Mouse (Mus musculus): ENCODE data around the gene Aars2. TPM values are rescaled to one million over a fixed set of nuclear protein-coding genes. Genes with fewer than 3 reads are reported as not detected.

Gene Aars2
- polyA plus RNA-seq, 1 experiment, result 43.9 TPM

DNA sequence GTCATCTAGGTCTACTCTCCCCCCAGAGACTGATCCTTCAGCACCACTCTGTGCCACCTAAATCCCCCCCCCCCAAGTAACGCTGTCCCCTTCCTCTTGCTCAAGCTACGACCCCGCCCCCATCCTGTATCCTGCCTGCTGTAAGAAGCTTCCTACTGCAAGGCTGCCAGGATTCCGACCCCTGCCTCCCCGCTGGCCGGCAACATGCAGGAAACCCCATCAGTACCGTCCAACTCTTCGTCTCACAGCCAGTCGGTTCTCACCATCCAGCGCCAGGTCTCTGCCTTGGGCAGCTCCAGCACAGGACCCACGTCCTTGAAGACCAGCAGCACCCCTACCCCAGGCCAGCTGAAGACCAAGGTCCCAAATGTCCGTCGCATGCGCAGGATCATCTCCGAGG is 26.3 kb downstream of the Aars2 start:
- no peaks in the 10 kb centered on the region for H3K27me3 ChIP-seq (ENCODE audit: control insufficient read depth, insufficient read depth, low read length)

DNA sequence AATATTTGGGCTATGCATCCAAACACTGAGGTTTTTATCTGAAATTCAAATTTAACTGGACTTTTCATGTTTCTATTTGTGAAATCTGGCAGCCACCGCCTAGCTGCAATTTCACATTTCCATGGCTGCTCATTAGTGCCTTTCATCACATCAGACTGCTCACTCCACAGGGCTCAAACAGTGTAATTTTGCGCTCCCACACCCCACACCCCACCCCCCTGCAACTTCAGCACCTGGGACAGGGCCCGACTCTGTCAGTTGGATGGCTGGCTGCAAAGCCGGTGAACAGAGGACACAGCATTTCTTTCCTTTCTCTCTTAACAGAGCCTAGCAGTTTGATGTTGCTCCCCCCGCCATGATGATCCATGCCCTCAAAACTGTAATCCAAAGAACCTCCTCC is 29.6 kb downstream of the Aars2 start:
- TF ChIP-seq CTCF (IDR thresholded peaks at IDR 0.05; ENCODE audit: borderline replicate concordance, insufficient read depth, low read depth, low read length), result no peak
- TF ChIP-seq POLR2A (IDR thresholded peaks at IDR 0.05; ENCODE audit: borderline replicate concordance, insufficient read depth, low read length), result no peak
- Histone ChIP-seq H3K27ac (ENCODE audit: insufficient read depth, low read length) (no peak overlapping the region), H3K4me3 (replicated peaks; ENCODE audit: insufficient read depth, low read depth, low read length) (no peak overlapping the region), H3K27me3 (ENCODE audit: control insufficient read depth, insufficient read depth, low read length) (no peaks in the 10 kb centered on the region), H3K4me1 (ENCODE audit: control insufficient read depth, insufficient read depth, low read length) (peaks cover 12% of the 10 kb centered on the region; the same call in 1 of the 2 replicates)
- no peak for DNase-seq
- WGBS, result 48% methylated on average over 5 of the region's 5 CpGs

More for the DNA sequence above, 26.3 kb downstream of the Aars2 start:
- Histone ChIP-seq H3K4me3 (replicated peaks; ENCODE audit: insufficient read depth, low read depth, low read length) (no peak overlapping the region), H3K27ac (ENCODE audit: insufficient read depth, low read length) (no peak overlapping the region), H3K4me1 (ENCODE audit: control insufficient read depth, insufficient read depth, low read length) (peaks cover 23% of the 10 kb centered on the region)
- no peak for DNase-seq
- no peak for TF ChIP-seq POLR2A (IDR thresholded peaks at IDR 0.05; ENCODE audit: borderline replicate concordance, insufficient read depth, low read length)
- TF ChIP-seq CTCF (IDR thresholded peaks at IDR 0.05; ENCODE audit: borderline replicate concordance, insufficient read depth, low read depth, low read length), result no peak
- 51% methylated on average over 15 of the region's 15 CpGs for WGBS

DNA sequence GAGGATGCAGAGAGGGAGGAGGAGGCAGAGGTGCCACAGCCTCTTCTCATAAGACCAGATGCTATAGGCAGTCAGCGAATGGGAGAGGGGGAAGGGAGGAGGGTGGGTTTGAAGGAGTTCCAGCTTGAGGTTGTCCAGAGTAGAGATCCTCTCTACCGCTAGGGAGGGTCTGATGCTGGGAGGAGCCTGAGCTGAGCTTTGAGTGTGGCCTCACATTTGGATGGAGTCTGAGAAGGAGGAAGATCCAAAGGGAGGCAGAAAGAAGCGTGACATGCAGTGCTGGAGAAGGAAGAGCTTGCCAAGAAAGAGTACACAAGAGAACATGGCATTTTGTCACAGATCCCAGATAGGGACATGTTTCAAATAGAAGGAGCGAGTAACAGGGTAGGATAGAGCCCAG is 31.8 kb downstream of the Aars2 start:
- Histone ChIP-seq H3K4me3 (replicated peaks; ENCODE audit: insufficient read depth, low read depth, low read length) (no peak overlapping the region), H3K27me3 (ENCODE audit: control insufficient read depth, insufficient read depth, low read length) (no peaks in the 10 kb centered on the region), H3K27ac (ENCODE audit: insufficient read depth, low read length) (no peak overlapping the region), H3K4me1 (ENCODE audit: control insufficient read depth, insufficient read depth, low read length) (peaks cover 16% of the 10 kb centered on the region)
- TF ChIP-seq CTCF (IDR thresholded peaks at IDR 0.05; ENCODE audit: borderline replicate concordance, insufficient read depth, low read depth, low read length), result no peak
- TF ChIP-seq POLR2A (IDR thresholded peaks at IDR 0.05; ENCODE audit: borderline replicate concordance, insufficient read depth, low read length), result no peak
- DNase-seq, result no peak
- WGBS, result 54% methylated on average over 4 of the region's 4 CpGs

DNA sequence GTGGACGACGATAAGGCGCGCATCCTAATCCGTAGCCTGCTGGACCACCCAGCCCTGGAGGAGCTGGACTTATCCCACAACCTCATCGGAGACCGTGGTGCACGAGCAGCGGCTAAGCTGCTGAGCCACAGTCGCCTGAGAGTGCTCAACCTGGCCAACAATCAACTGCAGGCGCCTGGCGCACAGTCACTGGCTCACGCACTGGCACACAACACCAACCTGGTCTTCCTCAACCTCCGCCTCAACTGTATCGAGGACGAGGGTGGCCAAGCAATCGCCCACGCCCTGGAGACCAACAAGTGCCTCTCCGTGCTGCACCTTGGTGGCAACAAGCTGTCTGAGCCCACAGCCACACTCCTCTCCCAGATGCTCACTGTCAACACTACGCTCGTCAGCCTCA is 33.0 kb downstream of the Aars2 start:
- H3K27ac ChIP-seq (ENCODE audit: insufficient read depth, low read length), result no peak overlapping the region
- no peak for DNase-seq
- peaks cover 25% of the 10 kb centered on the region for H3K4me1 ChIP-seq (ENCODE audit: control insufficient read depth, insufficient read depth, low read length)
- 44% methylated on average over 21 of the region's 21 CpGs for WGBS
- TF ChIP-seq CTCF (IDR thresholded peaks at IDR 0.05; ENCODE audit: borderline replicate concordance, insufficient read depth, low read depth, low read length) (no peak), POLR2A (IDR thresholded peaks at IDR 0.05; ENCODE audit: borderline replicate concordance, insufficient read depth, low read length) (no peak)
- H3K27me3 ChIP-seq (ENCODE audit: control insufficient read depth, insufficient read depth, low read length), result no peaks in the 10 kb centered on the region
- no peak overlapping the region for H3K4me3 ChIP-seq (replicated peaks; ENCODE audit: insufficient read depth, low read depth, low read length)

DNA sequence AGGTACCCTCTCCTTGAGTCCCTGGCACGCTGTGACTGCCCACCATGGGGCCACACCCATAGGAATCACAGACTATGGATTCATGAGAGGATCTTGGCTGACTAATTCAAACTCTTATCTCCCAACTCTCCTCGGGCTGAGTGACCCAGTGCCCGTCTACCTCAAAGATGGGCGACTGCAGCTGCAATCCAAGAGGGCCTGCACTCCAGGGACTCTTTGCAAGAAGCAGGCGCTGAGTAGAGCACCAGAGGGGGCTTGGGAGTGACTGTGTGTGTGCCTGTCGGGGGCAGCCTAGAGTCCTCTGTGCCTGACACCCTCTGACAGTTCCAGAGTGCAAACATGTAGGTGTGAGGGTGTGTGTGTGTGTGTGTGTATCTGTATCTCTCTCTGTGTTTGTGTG is 35.5 kb downstream of the Aars2 start:
- 37% methylated on average over 6 of the region's 6 CpGs for WGBS
- no peak overlapping the region for H3K4me3 ChIP-seq (replicated peaks; ENCODE audit: insufficient read depth, low read depth, low read length)
- H3K27me3 ChIP-seq (ENCODE audit: control insufficient read depth, insufficient read depth, low read length), result no peaks in the 10 kb centered on the region
- H3K27ac ChIP-seq (ENCODE audit: insufficient read depth, low read length), result no peak overlapping the region
- peaks cover 43% of the 10 kb centered on the region for H3K4me1 ChIP-seq (ENCODE audit: control insufficient read depth, insufficient read depth, low read length)
- TF ChIP-seq CTCF (IDR thresholded peaks at IDR 0.05; ENCODE audit: borderline replicate concordance, insufficient read depth, low read depth, low read length) (no peak), POLR2A (IDR thresholded peaks at IDR 0.05; ENCODE audit: borderline replicate concordance, insufficient read depth, low read length) (no peak)
- DNase-seq, result no peak

DNA sequence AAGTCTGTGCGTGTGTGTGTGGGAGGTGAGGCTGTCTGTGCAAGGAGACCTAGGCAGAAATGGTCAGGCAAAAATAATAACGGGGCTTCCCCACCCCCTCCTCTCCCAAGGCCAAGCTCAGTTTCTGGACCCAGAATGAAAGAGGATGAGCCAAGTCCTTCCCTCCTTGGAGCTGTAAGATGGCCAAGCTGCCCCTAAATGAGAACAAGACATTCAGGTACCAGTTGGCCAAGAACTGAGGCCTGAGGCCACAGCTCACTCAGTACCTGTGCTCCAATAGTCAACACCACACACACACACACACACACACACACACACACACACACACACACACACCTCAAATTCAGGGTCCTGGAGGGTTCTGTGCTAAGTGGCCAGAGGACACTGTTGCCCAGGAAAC is 36.1 kb downstream of the Aars2 start:
- DNase-seq, result peak in 1 of 2 experiments; percentile 79
- 21% methylated on average over 2 of the region's 2 CpGs for WGBS
- no peaks in the 10 kb centered on the region for H3K27me3 ChIP-seq (ENCODE audit: control insufficient read depth, insufficient read depth, low read length)
- TF ChIP-seq POLR2A (IDR thresholded peaks at IDR 0.05; ENCODE audit: borderline replicate concordance, insufficient read depth, low read length) (no peak), CTCF (IDR thresholded peaks at IDR 0.05; ENCODE audit: borderline replicate concordance, insufficient read depth, low read depth, low read length) (no peak)
- H3K4me3 ChIP-seq (replicated peaks; ENCODE audit: insufficient read depth, low read depth, low read length), result no peak overlapping the region
- peak overlapping the region; percentile 17; the same call in 1 of the 2 replicates for H3K27ac ChIP-seq (ENCODE audit: insufficient read depth, low read length)
- H3K4me1 ChIP-seq (ENCODE audit: control insufficient read depth, insufficient read depth, low read length), result peaks cover 43% of the 10 kb centered on the region

DNA sequence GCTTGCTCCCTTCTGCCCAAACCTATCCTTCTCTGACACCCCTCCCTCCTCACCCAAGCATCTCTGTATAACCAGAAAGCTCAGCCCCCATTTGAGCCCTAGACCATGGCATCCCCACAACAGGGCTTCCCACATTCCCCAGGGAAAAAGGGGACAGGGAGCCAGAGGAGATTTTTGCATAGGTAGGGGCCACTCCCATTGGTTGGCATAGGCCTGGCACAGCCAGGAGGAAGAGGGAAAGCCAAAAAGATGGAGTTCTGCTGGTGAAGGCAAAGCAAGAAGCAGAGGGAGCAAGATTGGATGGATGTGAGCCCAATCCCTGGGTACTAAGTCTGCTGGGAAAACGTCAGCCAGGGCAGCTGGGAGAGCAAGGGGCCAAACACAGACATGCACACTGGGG is 36.5 kb downstream of the Aars2 start:
- Histone ChIP-seq H3K27ac (ENCODE audit: insufficient read depth, low read length) (peak overlapping the region; percentile 17; the same call in 1 of the 2 replicates), H3K4me3 (replicated peaks; ENCODE audit: insufficient read depth, low read depth, low read length) (no peak overlapping the region), H3K4me1 (ENCODE audit: control insufficient read depth, insufficient read depth, low read length) (peaks cover 43% of the 10 kb centered on the region), H3K27me3 (ENCODE audit: control insufficient read depth, insufficient read depth, low read length) (no peaks in the 10 kb centered on the region)
- 7% methylated on average over 1 of the region's 1 CpGs for WGBS
- TF ChIP-seq CTCF (IDR thresholded peaks at IDR 0.05; ENCODE audit: borderline replicate concordance, insufficient read depth, low read depth, low read length) (no peak), POLR2A (IDR thresholded peaks at IDR 0.05; ENCODE audit: borderline replicate concordance, insufficient read depth, low read length) (no peak)
- DNase-seq, result peak; percentile 46 to 62

DNA sequence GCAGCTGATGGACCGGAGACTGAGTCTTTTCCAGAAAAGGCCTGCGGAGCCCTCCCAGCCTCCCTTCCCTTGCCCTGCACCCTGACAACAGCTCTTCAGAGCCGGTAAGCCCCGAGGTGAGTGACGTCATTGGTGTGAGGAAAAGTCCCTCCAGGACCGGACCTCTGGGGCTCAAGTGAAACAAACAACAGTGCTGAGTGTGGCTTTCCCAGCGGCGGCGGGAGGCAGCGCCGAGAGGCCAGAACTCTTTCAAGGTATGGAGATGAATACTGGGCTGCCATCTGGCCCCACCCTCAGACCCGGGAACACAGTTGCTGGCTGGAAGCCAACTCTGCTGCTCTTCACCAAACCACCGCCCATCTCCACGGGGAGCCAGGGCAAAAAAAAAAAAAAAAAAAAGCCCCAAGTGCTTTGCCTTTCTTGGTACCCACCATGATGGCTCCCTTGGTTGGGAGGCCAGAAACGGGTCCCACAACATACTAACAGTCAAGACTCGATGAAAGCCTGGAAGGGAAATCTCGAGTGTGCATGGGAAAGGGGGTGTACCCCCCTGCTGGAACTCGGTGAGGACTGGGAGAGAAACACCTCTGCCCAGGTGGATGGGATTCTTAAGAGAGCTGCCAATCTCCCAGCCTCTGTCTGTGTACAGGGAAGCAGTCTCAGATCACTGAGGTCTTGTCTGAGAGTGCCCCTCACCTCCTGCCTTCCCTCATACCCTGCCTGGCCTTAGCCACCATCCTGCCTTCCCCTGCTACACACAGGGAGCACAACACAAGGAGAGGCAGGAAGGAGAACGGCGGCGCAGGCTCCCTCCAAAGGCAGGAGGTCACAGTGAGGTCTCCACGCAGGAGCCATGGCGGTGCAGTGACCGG is 37.6 kb downstream of the Aars2 start:
- WGBS, result 12% methylated on average over 24 of the region's 24 CpGs
- Histone ChIP-seq H3K4me1 (ENCODE audit: control insufficient read depth, insufficient read depth, low read length) (peaks cover 43% of the 10 kb centered on the region), H3K27ac (ENCODE audit: insufficient read depth, low read length) (peak overlapping the region; percentile 18), H3K27me3 (ENCODE audit: control insufficient read depth, insufficient read depth, low read length) (no peaks in the 10 kb centered on the region), H3K4me3 (replicated peaks; ENCODE audit: insufficient read depth, low read depth, low read length) (no peak overlapping the region)
- no peak for TF ChIP-seq CTCF (IDR thresholded peaks at IDR 0.05; ENCODE audit: borderline replicate concordance, insufficient read depth, low read depth, low read length)
- peak; percentile 65 to 72 for DNase-seq
